Mouse (Mus musculus) lung, postnatal 10 days (tissue): ENCODE measurements at regions not wholly inside any gene's neighbourhood (a gene's known extent, or its start where the extent isn't known, plus 50 kb on each side); places are given as distances from the start of the nearest gene placed in this dataset.

ENCODE experiments used
- DNase-seq: peaks from one replicate; pipeline ENCODE4 v3.0.0; 2021

DNA sequence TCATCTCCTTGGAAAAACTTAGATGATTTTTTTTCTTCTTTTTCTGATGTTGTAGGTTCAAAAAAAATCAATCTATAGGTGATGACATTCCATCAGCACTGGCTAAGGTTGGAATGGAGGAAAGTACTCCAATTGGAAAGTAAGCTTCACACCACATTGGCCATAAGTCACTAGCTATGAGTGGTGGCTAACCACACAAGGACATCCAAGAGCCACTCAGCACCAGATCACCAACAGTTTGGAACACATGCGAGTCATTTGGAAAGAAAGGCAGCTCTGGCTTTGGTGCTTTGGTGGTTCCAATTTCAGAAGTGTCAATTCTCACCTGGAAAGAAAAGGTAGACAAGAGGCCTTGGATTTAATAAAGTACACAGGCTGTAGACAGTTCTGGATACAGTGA is 442.5 kb upstream of the Sel1l start:
- DNase-seq: no peak

DNA sequence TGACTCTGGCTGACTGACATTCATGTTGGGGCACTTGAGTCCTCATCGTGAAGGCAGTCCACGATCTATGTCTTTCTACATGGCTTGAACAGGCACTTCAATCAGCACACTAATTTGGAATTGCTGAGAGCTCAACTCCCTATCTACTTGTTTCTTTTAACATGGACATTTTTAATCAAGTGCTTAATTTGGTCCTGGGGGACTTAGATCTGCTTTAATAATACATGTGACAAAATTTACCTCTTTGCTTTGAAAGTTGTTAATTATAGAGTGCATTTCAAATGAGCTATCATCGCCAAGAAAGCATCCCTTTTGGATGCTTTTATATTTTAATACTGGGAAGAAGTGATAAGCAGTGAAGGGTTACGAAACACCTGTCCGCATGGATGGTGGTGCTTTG is 436.6 kb upstream of the Sel1l start:
- DNase-seq: no peak

DNA sequence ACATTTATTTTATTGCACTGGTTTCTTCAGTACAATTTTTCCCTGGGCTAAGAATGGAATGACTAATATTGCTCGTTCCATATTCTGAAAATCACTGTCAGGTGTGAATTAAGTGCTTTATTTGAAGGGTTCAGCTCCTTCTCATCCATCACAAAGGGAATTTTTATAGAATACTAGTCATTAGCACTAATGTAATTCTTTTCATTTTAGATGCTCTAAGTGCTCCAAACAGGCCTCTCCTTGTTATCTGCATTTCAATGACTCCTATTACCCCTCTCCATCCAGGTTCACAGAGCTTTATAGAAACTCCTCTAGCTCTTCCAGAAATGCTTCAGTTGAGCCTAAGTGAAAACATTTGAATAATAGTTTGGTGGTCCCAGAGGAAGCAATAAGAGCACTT is 431.5 kb upstream of the Sel1l start:
- no peak for DNase-seq

DNA sequence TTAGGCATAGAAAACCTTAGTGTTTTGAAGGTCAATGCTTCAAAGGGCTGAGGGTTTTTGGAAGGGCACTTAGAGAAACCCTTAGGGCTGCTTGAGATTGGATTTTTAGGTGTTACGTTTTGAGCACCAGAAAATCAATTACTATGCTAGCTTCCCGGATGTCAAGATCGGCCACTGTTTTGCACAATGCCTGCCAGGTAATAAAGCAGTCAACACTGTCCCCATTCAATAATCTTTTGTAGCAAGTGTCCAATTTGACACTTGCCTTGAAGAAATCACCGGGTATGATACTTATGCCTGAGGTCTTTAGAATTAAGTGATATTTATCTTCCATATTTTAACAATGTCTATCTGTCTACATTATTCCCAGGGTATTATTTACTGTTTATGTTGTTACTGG is 403.0 kb upstream of the Sel1l start:
- DNase-seq: no peak

DNA sequence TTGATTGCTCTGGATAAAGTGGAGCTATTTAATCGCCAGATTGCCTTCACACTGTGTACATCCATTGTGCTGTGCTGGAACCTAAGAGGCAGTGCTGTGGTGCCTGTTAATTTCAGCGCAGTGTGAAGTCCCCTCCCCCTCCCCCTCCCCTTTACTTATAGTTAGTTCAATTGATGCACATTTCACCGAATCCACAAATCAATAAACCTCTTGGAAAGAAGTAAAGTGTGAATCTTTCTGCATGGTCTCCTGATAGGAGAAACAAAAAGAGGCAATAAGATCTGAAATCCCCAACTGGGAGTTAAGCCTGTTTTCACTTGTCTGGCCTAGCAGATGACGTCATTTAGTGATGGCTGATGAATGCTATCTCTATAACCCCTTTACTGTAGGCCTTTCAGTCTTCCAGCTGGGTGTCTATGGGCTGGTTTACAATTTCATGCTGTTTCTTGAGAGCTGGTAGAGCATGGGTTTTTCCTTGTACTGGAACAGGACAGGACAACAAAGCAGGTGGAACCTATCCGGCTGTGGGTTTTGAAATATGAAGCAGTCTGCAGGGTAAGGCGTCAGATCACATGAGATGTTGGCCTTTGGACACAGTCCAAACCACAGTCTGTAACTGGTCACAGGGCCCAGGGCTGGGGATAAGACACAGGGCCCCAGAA is 398.0 kb upstream of the Sel1l start:
- DNase-seq: no peak

DNA sequence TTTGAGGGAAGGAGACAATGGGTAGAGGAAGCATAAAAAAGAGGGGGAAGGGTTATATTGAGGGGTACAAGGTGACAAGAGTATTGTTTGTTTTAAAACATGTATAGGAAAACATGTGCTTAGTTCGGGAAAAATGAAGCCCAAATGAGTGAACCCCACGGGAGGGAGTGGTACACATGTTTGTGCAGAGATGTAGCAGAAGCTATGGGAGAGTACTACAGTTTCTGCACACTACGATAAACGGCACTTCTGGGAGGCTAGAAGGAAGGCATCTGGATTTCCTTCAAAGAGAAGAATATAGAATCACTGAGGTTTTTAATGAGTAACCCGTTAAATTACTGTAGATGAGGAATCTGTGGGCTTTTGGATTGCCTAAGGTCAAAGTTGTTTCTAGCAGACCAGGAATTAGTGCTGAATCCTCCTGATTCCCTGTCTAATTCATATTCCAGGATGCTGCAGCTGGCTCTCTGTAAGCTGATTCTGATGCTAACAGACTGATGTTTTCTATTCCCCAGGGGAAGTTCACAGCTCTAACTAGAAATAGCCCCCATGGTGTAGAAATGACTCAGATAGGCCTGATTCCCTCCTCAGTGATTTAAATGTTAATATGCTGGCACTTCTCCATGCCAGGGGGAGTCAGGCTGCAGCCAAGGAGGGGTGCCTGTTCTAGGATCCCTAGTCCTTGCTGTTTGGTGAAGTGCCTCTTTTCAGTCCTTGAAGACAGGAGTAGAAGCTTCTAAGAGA is 391.2 kb upstream of the Sel1l start:
- DNase-seq: no peak

DNA sequence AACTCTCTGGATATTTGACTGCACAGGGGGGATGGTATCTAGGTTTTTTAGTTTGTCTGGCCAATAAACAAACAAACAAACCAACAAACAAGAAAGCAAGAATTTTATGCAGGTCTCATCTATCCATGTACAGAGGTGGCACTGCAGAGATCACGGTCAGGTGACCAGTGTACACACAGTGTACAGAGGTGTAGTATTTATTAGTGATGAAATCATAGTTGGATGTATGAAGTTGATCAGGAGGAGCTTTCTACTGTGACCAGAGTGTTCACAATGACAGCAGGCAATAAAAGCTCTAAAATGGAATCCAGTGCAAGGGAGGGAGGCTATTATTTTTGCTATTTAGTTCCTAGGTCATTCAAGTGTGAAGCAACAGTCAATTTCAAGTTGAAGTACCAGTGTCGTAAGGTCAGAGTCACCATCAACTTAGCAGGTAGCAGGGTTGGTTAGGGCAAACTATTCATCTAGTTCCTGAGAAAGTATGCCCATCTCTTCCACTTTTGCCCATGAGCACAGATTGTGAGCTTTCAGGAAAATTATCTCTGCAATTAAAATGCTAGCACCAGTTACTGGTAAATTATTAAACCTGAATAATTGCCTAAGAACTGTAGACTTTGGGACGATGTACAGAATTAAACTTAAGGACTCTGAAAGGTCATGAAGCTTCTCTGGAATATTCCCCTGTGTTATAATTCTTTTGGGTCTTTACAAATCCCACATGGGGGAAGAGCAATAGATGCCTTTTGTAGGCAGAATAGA is 384.9 kb upstream of the Sel1l start:
- DNase-seq: no peak

DNA sequence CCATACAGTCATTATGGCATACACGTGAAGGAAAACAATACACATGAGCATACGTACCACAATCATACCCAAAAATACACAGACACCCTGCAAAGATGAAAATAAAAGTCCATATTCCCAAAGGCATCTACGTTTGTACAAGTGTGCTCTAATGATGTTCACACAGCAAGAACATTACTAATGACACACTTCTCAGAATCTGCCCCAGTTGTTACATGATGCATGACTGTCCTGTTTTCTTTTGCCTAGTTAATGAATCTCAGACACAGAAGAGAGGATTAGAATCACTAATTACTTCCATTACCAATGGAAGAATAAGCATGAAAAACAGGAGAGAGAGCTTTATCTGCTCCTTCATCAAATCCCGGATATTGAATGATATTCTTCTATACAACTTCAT is 379.6 kb upstream of the Sel1l start:
- DNase-seq: no peak

DNA sequence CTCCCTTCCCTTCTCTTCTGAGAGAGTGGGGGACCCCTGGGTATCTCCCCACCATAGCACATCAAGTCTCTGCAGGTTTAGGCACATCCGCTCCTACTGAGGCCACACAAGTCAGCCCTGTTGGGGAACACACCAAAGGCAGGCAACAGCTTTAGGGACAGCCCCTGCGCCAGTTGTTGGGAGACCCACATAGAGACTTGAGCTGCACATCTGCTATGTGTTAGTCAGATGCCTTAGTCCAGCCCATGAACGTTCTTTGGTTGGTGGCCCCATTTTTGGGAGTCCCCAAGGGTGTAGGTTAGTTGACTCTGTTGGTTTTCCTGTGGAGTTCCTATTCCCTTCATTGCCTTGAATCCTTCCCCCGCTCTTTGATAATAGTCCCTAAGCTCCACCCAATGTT is 354.4 kb upstream of the Sel1l start:
- no peak for DNase-seq

DNA sequence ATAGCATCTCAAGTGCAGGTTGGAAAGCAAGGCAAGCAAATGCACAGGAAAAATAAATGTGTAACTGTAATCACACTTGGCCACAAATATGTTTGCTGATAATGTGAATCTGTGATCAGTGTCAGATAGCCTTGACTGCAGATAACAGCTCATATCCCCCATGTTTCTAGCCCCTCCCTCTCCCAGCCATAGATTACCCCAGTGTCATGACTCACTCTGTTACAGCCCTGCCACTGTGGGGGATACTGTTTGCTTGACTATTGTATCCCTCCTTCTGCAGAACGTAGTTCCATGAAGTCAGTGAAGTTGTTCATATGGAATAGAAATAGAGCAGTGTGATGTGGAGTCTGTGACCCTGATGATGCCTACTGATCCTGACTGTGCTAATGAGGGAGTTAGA is 351.6 kb upstream of the Sel1l start:
- no peak for DNase-seq

DNA sequence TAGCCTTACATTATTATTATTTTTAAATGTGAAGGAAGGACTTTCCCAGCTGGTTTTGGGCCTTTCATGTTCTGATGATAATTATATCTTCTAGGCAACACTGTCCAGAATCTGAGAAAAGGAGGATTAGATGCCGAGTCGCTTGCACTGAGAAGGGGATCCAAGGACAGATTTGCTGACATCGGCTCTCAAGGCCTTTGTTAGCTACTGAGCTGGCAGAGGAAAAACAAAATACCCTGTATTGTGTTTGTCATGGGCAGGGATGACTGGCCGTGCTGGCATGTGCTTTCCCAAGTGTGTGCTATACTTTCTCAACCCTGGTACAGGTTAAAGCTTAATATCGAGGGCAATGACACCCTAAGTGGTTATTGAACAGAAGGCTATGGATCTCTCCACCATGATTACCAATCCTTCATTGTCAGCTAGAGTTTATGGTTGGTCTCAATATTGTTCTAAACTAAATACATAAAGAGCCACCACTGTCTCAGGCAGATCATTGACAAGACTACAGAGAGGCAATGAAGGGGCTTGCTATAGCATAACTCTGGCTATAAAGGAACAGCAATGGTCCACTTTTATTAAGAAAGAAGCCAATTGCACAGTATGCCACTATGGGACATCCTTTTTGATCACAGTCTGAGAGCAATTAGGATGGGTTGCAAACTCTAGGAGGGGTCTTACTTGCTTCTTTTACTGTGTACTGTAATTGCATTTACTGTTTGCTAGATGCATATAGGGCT is 350.0 kb upstream of the Sel1l start:
- DNase-seq: no peak

DNA sequence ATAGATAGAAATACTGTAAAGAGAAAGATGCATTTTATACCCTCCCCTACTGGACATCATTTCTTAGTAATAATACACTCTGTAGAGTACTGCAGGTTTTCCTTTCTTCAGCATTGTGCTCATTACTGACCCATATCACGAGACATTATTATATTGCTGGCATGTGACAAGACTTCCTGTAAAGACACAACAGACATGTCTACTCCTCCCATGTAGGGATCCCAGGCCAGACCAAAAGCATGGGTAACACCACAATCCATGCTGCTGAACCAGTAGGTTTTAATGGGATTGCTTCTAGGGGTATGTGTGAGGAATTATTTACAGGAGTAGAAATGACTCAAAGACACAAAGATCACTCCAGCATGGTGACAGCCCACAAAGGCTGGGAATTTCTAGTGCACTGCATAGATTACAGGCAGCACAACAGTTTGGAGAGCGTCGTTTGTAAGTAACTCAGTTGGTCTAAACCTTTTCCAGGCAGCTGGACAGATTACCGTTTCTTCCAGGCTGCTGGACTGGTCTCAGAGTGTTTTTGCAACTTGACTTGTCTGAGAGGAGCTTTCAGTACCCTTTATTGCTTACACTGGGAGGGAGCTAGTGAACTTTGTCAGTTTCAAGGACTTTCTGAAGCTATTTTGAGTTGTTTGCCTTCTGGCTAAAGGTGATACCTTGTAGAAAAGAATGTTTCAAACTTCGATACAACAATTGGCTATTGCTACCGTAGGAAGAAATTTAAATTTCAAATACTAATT is 345.2 kb upstream of the Sel1l start:
- DNase-seq: no peak

DNA sequence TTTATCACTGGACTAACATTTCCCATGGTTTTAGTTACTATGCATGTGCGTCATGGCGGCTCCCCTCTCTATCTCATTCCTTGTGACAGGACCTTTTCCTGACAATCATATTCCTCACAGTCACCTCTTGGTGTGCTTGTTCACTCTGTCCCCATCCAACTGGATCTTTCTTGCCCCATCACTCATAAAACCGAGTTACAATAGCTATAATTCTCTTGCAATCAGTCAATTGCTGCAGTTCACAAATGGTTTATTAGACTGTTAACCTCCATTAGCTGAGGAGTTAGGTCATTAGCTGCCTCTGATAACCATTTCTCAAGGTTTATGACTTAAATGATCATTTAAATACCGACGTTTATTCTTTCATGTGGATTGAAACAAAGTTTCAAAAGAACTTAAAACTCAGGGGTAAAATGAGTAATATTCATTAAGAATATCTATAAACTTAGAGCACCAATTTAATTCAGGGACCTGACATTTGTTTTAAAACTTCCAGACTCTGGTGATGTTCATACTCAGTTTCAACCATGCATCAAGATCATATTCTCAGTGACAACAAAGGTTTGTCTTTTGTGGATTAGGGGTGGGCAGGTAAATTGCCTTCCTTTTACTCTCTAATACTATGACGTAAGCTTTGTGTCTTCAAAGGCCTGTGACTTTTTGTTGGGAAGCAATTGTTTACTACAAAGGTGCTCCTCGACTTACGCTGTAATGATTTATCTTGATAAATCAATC is 344.4 kb upstream of the Sel1l start:
- DNase-seq: no peak

DNA sequence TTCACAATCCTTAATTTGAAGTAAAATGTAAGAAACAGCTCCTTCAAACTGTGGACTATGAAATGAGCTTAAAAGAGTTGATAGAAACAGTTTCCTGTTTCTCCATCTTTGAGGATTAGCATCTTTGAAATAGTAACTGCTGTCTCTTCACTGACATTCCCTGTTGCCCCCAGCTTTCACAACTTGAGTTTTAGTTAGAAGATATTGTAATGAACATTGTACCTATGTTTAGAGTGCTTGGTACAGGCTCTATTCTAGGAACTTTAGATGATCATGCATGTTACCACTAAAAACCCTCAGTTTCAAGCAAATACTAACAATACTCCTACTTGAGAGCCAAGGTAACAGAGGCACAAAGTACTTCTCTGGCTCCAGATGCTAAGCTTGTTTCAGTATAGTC is 340.1 kb upstream of the Sel1l start:
- no peak for DNase-seq

DNA sequence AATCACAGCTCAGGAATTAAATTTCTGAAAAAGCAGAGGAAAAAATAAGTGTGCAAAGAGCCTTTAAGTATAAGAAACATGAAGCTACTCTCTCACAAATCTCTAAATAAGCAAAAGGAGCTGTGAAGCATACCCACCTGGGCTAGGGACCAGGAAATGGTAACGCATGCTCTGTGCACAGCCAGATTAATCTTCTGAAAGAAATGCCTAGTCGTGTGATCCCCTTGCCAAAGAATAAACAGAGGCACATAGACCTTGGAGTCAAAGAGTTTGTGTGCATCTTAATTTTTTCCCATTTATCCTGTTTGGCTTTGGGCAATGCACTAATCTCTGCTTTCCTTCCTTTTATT is 338.2 kb upstream of the Sel1l start:
- no peak for DNase-seq

DNA sequence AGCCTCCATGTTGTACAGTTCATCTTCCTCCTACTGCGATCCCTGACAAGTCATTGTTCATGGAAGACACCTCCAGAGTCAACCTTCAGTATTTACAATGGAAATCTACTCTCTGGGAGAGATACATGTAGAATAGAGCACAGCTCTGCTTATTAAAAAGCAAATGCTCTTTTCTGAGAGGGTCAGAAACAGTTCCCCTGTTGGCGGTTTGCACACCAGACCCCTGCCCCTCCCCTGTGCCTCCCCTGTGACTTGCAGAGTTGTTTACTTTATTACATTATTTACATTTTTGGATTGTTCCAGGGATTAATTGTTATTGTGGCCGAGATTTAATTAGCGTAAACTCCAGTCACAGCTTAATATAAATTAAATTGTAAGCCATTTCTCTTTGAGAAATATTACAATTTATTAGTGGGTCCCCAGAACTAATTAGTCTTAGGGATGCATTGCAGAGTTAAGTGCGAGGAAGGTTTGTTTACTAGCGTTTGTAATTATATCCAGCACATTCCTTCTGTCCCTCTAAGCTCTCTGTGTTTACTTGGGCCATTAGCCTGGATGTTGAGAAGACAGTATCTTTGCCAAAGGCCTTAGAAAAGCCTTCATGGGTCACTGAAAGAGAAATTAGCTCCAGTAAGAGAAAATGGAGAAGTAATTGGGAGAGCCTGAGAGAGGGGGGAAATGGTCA is 337.6 kb upstream of the Sel1l start:
- DNase-seq: no peak

DNA sequence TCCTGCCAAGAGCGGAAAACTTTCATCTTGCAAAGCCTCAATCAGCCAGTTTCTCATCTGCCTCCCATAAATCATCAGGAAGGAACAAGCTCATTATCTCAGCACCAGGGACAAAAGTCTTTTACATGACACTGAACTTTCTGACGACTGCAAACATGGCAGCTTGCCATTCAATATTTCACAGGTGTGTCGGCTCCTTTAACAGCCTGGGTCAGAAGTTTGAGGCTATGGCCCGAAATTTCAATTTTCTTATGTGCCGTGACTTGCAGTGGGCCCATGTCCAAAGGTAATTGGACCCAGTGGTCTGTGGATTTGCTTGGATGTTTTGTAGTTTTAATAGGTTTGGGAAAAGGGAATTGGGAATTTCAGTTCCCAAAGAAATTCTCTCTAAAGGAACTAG is 330.3 kb upstream of the Sel1l start:
- DNase-seq: no peak

DNA sequence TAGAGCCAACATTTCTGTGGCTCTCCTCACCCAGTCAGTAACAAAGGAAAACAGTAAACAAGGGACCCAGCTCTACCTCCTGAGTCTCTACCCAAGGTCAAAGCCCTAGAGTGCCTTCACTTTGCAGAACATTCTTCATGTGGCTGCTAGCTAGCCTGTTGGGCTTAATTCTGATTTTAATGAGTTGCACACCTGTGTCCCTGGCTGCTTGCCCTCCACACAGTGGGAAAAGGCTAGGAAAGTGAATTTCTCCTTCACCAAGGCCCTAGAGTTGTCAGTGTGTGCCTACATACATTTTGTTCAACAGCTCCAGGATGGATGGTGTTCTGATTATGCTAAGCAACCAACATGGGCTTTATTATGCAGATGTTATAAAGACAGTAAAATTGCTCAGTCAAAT is 307.8 kb upstream of the Sel1l start:
- DNase-seq: no peak

DNA sequence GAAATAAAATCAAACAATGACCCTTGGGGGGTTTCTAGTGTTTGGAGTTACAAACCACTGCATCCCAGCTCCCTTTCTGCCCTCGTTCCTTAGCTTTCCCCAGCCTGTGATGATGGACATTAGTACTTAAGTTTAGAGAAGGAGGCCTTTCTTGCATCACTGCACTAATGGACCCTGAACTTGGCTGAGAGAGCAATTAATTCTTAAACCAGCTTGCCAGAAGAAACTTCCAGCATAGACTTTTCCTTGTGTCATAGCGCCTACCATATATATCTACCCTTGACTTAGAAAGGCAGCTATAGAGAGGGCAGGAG is 303.9 kb upstream of the Sel1l start:
- no peak for DNase-seq

DNA sequence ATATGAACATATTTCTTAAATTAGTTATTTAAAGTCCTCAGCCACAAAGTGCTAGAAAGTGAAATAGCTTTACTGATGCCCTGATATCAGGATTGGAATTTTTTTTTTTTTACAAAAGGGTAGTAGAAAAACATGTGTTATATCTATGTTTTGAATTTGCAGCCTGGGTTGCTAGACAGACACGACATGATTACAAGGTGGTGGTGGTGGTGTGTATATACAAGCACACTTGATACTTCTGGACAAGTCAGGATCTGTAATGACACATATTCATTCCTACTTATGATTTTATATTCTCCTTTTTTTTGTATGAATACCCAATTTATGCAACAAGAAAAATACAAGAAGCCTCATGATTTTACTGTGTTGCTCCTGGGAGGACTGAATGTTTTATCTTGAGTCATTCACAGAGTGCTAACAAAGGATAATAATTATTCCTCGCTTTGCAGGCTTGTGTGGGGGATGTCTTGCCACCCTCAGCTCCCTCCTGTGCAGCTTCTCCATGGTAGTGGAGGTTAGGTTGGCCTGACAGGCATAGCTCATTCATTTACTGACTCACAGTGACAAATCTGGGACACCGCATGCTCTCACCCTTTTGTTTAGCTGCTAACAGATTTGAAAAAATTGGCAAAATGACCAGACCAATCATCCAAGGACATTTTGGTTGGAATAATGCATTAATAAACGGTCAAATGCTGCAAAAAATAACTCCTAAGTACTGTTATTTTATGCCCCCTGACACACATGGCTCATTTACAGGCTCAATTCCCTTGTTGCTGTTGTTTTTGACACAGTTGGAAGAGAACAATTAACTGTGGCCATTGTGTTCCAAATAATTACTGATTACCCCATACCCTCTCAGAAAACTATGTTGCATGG is 303.3 kb upstream of the Sel1l start:
- DNase-seq: no peak

DNA sequence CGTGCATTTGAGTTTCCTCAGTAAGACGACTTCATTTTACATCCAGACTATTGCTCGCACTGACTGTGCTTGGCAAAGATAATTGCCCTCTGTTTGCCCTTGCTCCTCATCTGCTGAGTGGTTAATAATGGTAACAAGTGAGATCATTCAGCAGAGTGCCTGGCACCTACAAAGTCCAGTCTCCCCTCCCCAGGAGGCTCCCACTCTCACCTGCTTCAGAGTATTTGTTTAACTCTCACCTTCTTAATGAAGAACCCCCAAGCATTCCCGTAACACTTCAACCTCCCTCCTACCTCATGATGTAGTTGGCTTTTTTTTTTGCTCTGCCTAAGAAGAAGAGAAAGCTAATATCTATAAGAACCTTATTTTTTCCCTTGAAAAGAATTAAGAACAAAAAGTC is 288.6 kb upstream of the Sel1l start:
- no peak for DNase-seq
